Mouse (Mus musculus) embryonic facial prominence, embryonic 14.5 days (tissue): ENCODE measurements around the gene Gm10283. TPM values are rescaled to one million over a fixed set of nuclear protein-coding genes. Genes with fewer than 3 reads are reported as not detected.

ENCODE experiments used
- ATAC-seq: fragments of 200-750 bp; cut with Nextera tagmentation; 2 replicates; pipeline ENCODE4 v1.8.0; 2017; ENCODE audit warnings: low read depth, moderate number of reproducible peaks, moderate TSS enrichment
- DNase-seq: peaks from one replicate; pipeline ENCODE4 v3.0.0-alpha.2; 2015; ENCODE audit warnings: low spot score
- H3K27ac ChIP-seq: fragments of 300-500 bp; sonication (generic); replicated peaks from 2 replicates; pipeline ENCODE4 v1.5.1; 2014; ENCODE audit warnings: low read depth, mild to moderate bottlenecking, low read length, moderate library complexity
- H3K27me3 ChIP-seq: fragments of 300-500 bp; sonication (generic); replicated peaks from 2 replicates; pipeline ENCODE4 v1.6.1; 2014; ENCODE audit warnings: low read length; ENCODE audit not compliant: control insufficient read depth, insufficient read depth
- H3K36me3 ChIP-seq: fragments of 300-500 bp; sonication (generic); 2 replicates; pipeline ENCODE4 v1.6.1; 2014; ENCODE audit warnings: low read length, mixed read lengths; ENCODE audit not compliant: control insufficient read depth, insufficient read depth
- H3K4me1 ChIP-seq: fragments of 300-500 bp; sonication (generic); 2 replicates; pipeline ENCODE4 v1.6.1; 2014; ENCODE audit warnings: antibody characterized with exemption, low read length; ENCODE audit not compliant: control insufficient read depth, insufficient read depth
- H3K4me2 ChIP-seq: fragments of 300-500 bp; sonication (generic); 2 replicates; pipeline ENCODE4 v1.6.1; 2014; ENCODE audit warnings: low read depth, mild to moderate bottlenecking, low read length, moderate library complexity, mixed read lengths
- H3K4me3 ChIP-seq: fragments of 300-500 bp; sonication (generic); 2 replicates; pipeline ENCODE4 v1.5.1; 2014; ENCODE audit warnings: low read depth, mild to moderate bottlenecking, low read length
- H3K9ac ChIP-seq: fragments of 300-500 bp; sonication (generic); 2 replicates; pipeline ENCODE4 v1.6.1; 2014; ENCODE audit warnings: low read depth, mild to moderate bottlenecking, low read length, moderate library complexity, mixed read lengths
- H3K9me3 ChIP-seq: fragments of 300-500 bp; sonication (generic); 2 replicates; pipeline ENCODE4 v1.6.1; 2016; ENCODE audit warnings: low read length; ENCODE audit not compliant: control insufficient read depth
- WGBS: fragments of 180-500 bp; shearing (Covaris S2); extraction: QIAGEN DNeasy Blood & Tissue Kit; methylation state at CpG from one replicate; pipeline ENCODE4 v1.1.7; 2014; 5-methylcytosine and 5-hydroxymethylcytosine counted together
- polyA plus RNA-seq: library from polyadenylated mRNA; unstranded; fragments of >200 nt; fragmentation: Nextera tagmentation; extraction: Ambion mirVana; gene quantifications from 2 replicates; pipeline ENCODE4 v1.2.1, GENCODE M21; 2014

Gm10283 gene
- polyA plus RNA-seq, 1 experiment from 2014 or later: not detected

DNA sequence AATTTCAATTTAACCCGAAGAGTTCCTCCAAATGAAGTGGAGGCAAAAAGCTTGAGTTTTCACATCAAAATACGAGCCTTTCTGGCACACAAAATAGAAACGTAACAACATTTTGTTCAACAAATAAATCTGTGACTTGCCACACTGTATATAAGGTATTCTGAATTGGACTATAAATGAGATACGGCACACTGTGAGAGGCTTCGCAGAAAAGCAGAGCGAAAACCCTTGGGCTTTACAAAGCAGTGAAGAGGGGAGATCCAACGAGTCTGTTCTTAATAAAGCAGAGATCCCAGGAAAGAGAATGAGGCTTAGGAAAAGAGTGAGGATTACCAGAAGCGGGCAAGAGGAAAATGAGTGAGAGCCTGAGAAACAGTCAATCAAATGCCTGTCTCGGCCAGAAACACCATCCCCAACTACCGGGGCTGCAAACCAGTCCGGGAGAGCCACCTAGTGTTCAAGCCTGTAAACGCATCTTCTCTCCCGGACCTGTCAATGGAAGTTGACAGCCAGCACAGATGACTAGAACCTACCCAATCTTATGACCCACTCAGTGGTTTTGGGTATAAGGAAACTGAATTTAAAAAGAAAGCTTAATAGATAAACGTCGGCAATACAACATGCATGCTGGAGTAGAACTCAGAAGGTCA, 36.2 kb downstream of the Gm10283 start:
- H3K4me3 ChIP-seq: no peak overlapping the region
- H3K27ac ChIP-seq: no peak overlapping the region
- DNase-seq (peak; percentile 79), ATAC-seq (peak; percentile 50; the same call in 1 of the 2 replicates)
- WGBS: 32% methylated on average over 15 of the region's 15 CpGs
- H3K4me2 ChIP-seq: peak overlapping the region; percentile 41
- no peak overlapping the region for H3K9ac ChIP-seq
- H3K9me3 ChIP-seq: no peaks in the 10 kb centered on the region
- no peaks in the 10 kb centered on the region; the same call in 1 of the 2 replicates for H3K27me3 ChIP-seq
- H3K4me1 ChIP-seq: no peaks in the 10 kb centered on the region
- H3K36me3 ChIP-seq: no peaks in the 10 kb centered on the region

DNA sequence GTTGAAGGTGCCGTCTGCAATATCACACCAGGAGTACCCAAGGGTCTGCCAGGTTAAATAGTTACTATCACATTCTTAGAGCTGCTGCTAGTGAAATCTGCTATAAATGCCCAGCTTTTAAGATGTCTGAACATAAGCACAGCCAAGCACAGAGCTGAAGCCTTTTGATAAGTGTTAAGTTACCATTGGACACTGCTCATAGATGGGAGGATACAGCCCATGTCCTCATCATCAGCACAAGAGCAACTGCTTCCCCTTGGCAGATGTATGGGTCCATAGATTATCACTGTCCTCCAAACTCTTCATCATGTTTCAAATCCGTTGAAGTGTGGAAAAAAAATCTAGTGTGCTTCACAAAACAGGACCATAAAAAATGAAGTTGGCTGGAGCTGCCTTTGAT, 53.7 kb downstream of the Gm10283 start:
- no peaks in the 10 kb centered on the region for H3K4me1 ChIP-seq
- ATAC-seq: no peak
- no peaks in the 10 kb centered on the region for H3K9me3 ChIP-seq
- no peak for DNase-seq
- 75% methylated on average over 2 of the region's 2 CpGs for WGBS
- no peak overlapping the region for H3K4me3 ChIP-seq
- no peak overlapping the region for H3K4me2 ChIP-seq
- no peak overlapping the region for H3K27ac ChIP-seq
- no peaks in the 10 kb centered on the region for H3K27me3 ChIP-seq
- H3K9ac ChIP-seq: no peak overlapping the region
- no peaks in the 10 kb centered on the region for H3K36me3 ChIP-seq

DNA sequence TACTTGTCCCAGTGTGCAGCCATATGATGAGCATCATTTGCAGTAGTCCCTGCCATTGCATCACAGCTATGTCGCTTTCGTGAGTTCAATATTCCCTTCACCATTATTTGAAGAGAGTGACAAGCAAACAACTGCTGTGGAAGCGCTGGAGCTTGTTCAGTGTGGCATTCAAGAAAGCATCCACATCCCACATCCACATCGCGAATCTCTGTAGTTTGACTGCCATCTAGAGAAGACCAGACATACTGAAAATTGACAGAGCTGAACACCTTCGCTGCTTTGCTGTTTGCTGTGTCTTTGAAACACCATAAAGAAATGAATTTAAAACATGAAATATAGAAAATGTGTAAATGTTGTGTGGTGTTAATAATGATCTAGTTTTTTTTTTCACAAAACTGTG, 58.0 kb downstream of the Gm10283 start:
- Histone ChIP-seq H3K9ac (no peak overlapping the region), H3K36me3 (no peaks in the 10 kb centered on the region), H3K9me3 (no peaks in the 10 kb centered on the region), H3K4me2 (no peak overlapping the region), H3K27me3 (no peaks in the 10 kb centered on the region), H3K27ac (no peak overlapping the region), H3K4me1 (no peaks in the 10 kb centered on the region), H3K4me3 (no peak overlapping the region)
- ATAC-seq (no peak), DNase-seq (peak; percentile 16)
- WGBS: 74% methylated on average over 6 of the region's 6 CpGs

DNA sequence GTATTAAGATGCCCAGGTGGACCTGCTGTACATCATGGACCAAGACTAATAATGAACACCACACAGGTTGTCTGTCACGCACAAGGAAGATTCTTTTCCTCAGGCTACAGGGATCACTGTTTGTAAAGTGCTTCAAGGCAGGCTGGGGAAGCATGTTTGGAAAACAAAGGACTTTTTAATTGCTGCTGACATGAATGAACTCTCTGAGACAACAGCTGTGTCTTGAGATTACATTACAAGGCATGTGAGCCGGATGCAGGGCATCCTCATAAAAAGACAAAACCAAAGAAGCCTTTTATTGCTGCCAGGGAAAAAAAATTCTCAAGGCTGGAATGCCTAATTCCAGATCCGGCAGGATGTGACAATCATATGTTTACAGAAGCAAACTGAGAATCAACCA, 64.4 kb downstream of the Gm10283 start:
- peak; percentile 8 for DNase-seq
- WGBS: 35% methylated on average over 3 of the region's 3 CpGs
- Histone ChIP-seq H3K9me3 (no peaks in the 10 kb centered on the region), H3K36me3 (no peaks in the 10 kb centered on the region), H3K4me1 (no peaks in the 10 kb centered on the region), H3K27ac (no peak overlapping the region), H3K4me2 (no peak overlapping the region), H3K9ac (no peak overlapping the region), H3K27me3 (no peaks in the 10 kb centered on the region), H3K4me3 (no peak overlapping the region)
- ATAC-seq: no peak

DNA sequence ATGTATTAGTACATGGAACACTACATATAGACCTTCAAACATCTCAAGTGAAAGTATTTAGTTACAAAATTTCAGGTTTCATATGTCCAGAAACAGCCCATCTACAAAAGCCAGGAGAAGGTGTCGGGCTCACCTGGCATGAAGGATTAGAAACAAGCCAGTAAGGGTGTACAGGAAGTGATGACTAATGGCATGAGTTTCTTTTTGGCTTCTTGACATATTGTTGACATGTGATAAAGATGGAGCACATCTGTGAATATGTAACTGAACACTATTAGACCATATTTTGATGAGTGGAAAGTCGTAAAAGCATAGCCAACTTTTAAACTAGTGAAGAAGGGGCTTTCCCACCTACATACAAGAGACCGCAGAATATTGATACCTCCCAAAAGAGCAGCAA, 66.1 kb downstream of the Gm10283 start:
- Histone ChIP-seq H3K4me1 (no peaks in the 10 kb centered on the region), H3K4me3 (no peak overlapping the region), H3K27me3 (no peaks in the 10 kb centered on the region), H3K9me3 (no peaks in the 10 kb centered on the region), H3K9ac (no peak overlapping the region), H3K4me2 (no peak overlapping the region), H3K36me3 (no peaks in the 10 kb centered on the region), H3K27ac (no peak overlapping the region)
- 82% methylated on average over 3 of the region's 3 CpGs for WGBS
- DNase-seq: no peak
- ATAC-seq: no peak

DNA sequence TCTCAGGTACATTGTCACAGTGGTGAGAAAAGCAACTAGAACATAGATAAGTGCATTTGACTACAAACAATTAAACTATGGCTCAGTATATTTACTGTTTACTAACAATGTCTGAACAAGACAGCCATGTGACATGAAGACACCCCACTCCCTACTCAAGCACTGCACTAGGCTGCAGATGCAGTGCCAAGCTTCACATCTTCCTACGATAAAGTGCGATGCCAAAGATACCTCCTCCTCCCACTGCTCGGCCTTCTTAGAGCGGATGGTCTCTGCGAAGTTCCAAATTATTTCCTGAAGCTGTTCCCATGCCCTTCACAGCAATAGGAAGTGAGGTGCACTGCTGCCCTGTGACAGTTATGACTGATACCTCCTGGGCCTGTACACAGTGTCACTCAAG, 70.3 kb downstream of the Gm10283 start:
- ATAC-seq: no peak
- WGBS: 92% methylated on average over 5 of the region's 5 CpGs
- no peak for DNase-seq
- no peaks in the 10 kb centered on the region for H3K9me3 ChIP-seq
- no peak overlapping the region for H3K4me2 ChIP-seq
- H3K9ac ChIP-seq: no peak overlapping the region
- H3K4me3 ChIP-seq: no peak overlapping the region
- H3K4me1 ChIP-seq: no peaks in the 10 kb centered on the region
- no peaks in the 10 kb centered on the region for H3K36me3 ChIP-seq
- H3K27me3 ChIP-seq: no peaks in the 10 kb centered on the region
- no peak overlapping the region for H3K27ac ChIP-seq

DNA sequence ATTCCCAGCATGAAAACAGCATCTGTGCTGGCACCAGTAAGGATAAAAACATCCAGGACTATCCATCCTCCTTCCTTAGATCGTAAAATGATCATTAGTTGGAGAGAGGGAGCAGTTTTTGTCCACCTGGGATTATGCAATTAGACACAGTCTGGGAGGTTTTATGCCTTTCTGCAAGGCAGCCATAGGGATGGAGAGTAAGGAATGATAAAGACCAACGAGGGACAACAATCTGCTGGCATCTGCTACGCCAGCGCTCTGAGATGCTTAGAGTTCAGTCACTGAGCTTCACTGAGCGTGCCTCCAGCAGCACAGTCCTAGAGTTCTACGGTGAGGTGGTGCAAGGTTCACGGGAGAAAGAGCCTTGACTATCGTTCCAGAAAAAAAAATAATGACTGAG, 96.6 kb downstream of the Gm10283 start:
- Histone ChIP-seq H3K9ac (no peak overlapping the region), H3K9me3 (no peaks in the 10 kb centered on the region), H3K27ac (no peak overlapping the region), H3K4me3 (no peak overlapping the region), H3K4me2 (no peak overlapping the region), H3K27me3 (no peaks in the 10 kb centered on the region), H3K36me3 (no peaks in the 10 kb centered on the region), H3K4me1 (no peaks in the 10 kb centered on the region)
- WGBS: 70% methylated on average over 8 of the region's 8 CpGs
- DNase-seq (no peak), ATAC-seq (no peak)

DNA sequence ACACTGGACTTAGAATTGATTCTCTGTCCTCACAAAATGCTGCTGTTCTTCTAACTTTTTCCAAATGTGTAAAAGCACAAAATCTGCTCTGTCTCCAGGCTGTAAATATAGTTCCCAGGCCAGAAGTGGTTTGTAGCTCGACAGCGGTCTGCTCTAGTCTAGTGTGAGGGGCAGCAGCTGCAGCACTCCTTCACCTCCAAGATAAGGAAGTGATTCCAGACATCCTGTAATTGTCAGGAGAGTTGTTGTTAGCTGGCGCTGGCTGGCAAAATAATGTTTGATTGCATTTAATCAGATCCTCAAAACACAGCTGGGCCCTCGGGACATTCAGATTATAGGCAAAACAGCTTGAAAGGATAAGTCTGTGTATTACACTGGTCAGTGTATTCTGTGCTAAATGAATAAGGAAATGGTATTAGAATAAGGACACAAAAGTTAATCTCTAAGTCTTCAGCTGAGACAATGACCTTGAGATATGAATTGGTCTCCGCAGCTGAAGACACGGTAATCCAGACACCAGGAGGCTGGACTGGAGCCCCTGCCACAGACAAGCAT, 97.9 kb downstream of the Gm10283 start:
- 39% methylated on average over 6 of the region's 6 CpGs for WGBS
- no peaks in the 10 kb centered on the region for H3K36me3 ChIP-seq
- ATAC-seq (no peak; the same call in 1 of the 2 replicates), DNase-seq (peak; percentile 18)
- H3K4me1 ChIP-seq: no peaks in the 10 kb centered on the region
- no peaks in the 10 kb centered on the region for H3K9me3 ChIP-seq
- H3K9ac ChIP-seq: no peak overlapping the region
- no peak overlapping the region for H3K4me3 ChIP-seq
- H3K4me2 ChIP-seq: no peak overlapping the region
- H3K27ac ChIP-seq: no peak overlapping the region
- H3K27me3 ChIP-seq: no peaks in the 10 kb centered on the region

DNA sequence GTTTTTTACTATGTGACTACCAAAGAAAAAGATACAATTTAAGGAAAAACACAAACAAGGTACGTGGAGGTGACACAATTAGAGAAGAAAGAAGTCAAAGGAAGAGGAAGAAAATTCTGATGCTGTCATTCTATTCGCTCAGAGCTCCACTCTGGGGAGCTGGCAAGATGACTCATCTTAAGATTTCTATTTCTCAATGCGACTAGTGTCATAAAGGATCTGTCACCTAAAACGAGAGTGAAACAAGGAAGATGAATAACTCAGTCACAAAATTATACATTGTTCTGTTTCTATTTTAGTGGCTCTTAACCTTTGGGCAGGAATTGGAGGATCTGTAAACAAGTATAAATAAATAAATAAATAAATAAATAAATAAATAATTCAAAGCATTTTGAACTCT, 109.3 kb downstream of the Gm10283 start:
- ATAC-seq: no peak
- H3K27me3 ChIP-seq: no peaks in the 10 kb centered on the region
- WGBS: 76% methylated on average over 4 of the region's 4 CpGs
- H3K27ac ChIP-seq: no peak overlapping the region
- no peak for DNase-seq
- H3K36me3 ChIP-seq: no peaks in the 10 kb centered on the region
- no peak overlapping the region for H3K9ac ChIP-seq
- H3K4me3 ChIP-seq: no peak overlapping the region
- no peak overlapping the region for H3K4me2 ChIP-seq
- no peaks in the 10 kb centered on the region for H3K4me1 ChIP-seq
- H3K9me3 ChIP-seq: no peaks in the 10 kb centered on the region
